Mouse (Mus musculus) adrenal gland, postnatal 36 days (tissue): ENCODE data around the gene Ankrd12. TPM values are rescaled to one million over a fixed set of nuclear protein-coding genes. Genes with fewer than 3 reads are reported as not detected.
"Not testable (repeated sequence)": the region's sequence is repeated elsewhere in the genome, so short reads cannot be mapped to it uniquely, and the experiment has no call there.

Source experiments
- DNase-seq, 2 experiments: peaks; one replicate each; pipeline ENCODE4 v3.0.0; 2021; ENCODE audit warnings: mixed read lengths in 1 of 2
- total RNA-seq, 2 experiments: library from RNA; stranded (reverse); gene quantifications; 2 replicates each; pipeline ENCODE4 v1.2.3; 2021

Ankrd12 gene
- total RNA-seq, 2 experiments from 2014 or later, result 28.9 to 29.3 TPM

- DNase-seq, result no peak
These were observed 7.6 kb upstream of the Ankrd12 start for GRCm38 (mm10) chr17:66084486-66084885.

- DNase-seq, result no peak
These were observed 555 bp upstream of the Ankrd12 start for GRCm38 (mm10) chr17:66077437-66077850.

DNA sequence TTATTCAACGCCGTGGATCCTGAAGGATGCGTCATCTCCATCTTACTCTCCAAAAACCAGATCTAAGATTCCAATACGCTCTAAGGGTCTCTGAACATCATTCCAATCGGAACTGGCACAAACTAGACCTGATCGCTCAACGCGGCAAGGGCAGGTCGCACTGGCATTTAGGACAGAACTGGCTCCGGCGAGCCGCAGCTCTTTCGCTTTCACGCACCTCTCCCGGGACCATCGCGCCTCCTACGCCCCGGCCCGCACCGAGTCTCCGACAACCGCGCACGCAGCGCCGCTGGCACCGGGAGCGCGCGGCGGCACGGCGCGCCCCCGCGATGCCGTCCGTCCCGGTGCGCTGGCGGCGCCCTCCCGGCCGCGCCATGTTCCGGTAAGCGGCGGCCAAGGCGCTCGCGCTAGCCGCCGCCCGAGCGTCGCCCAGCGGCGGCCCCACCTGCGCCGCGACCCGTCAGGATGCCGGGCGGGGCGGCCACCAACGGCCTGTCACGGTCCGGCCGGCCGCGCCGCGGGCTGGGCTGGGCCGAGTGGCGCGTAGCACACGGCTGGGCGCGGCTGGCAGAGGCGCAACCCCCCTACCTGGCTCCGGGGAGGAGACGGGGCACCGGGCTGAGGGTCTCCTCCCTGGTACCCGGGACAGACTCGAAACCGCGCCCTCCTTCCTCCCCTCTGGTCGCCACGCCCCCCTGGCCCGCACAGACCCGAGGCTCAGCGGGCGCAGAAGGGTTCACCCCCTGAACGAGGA is 538 bp downstream of the Ankrd12 start:
- DNase-seq, result peak; percentile 55 to 70

- DNase-seq, result peak in 1 of 2 experiments; percentile 9
These were observed 1.1 kb downstream of the Ankrd12 start for GRCm38 (mm10) chr17:66075827-66076173.

GRCm38 (mm10) chr17:66073971-66074370 is 2.9 kb downstream of the Ankrd12 start:
- DNase-seq, result no peak

- not testable (repeated sequence) for DNase-seq
These were observed 7.9 kb downstream of the Ankrd12 start for GRCm38 (mm10) chr17:66069036-66069435.

- DNase-seq, result no peak
These were observed 11.8 kb downstream of the Ankrd12 start for GRCm38 (mm10) chr17:66065115-66065514.

DNA sequence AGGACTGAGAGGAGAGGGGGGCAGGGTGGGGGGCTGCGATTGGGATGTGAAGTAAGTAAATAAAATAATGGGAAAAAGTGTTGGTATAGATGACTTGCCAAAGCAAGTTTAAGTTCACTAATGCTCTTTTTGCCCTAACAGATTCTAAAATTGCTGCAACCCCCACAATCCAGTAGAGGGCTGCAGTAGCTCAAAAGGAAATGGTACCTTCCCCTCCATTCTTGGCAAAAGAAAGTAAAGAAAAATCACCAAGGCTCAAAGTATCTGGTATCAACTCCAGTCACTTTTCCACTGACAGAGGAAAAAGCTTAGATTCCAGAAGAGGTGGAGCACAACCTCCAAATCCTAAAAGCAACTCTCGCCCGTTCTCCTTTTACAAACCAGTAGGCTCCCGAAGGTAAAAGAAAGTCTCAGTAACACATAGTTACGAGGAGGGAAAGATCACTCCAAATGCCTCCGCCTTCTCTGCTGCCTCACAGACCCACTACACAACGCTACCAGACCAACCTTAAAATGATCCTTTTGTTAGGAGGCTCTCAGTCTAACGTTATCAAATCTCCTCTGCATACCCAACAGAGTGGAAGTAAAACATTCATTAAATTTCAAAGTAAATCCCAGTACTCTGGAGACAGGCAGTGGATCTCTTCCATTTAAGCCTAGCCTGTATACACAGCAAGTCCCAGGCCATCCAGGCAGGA is 15.5 kb downstream of the Ankrd12 start:
- DNase-seq, result no peak

- DNase-seq, result no peak
These were observed 18.7 kb downstream of the Ankrd12 start for GRCm38 (mm10) chr17:66058160-66058559.

GRCm38 (mm10) chr17:66057145-66057544 is 19.7 kb downstream of the Ankrd12 start:
- DNase-seq, result no peak

DNA sequence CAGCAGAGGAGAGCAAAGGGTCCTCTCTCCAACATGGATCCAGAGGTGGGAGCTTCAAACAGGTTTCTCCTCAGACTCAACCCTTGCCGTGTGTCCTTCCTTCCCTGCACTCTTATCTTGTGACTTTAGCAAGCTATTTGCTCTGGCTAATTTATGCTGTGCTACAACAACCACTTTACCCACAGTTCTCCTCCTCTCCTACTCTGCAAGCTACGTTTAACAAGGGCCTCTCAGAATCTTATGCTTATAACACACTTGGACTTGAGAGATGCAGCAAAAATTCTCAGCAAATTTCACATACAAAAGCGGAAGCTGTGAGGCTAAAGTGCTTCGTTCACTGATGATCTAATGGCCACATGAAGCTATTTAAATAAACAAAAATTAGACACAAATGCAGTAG is 23.5 kb downstream of the Ankrd12 start:
- DNase-seq, result no peak

DNA sequence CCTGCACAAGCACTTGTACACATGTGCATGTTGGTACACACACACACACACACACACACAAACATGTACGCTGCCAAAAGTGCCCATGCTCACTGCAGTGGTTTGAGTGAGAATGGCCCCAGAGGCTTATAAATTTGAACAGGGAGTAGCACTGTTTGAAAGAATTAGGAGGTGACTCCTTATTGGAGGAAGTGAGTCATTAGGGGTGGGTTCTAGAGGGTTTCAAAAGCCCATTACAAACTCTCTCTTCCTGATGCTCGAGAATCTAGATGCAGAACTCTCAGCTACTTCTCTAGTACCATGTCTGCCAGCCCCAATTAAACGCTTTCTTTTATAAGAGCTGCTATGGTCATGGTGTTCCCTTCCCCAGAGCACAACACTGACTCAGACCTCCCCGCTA is 28.1 kb downstream of the Ankrd12 start:
- DNase-seq, result no peak

GRCm38 (mm10) chr17:66048199-66048598 is 28.7 kb downstream of the Ankrd12 start:
- DNase-seq, result no peak

DNA sequence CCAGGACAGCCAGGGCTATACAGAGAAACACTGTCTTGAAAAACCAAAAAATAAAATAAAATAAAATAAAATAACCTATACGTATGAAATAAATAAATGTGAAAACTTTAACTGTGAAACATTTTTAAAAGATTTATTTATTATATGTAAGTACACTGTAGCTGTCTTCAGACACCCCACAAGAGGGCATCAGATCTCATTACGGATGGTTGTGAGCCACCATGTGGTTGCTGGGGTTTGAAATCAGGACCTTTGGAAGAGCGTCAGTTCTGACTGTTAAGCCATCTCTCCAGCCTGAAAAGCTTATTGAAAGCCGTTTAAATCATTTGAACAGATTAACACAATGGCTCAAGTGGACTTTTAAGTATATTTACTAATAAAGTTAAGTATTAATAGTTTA is 33.2 kb downstream of the Ankrd12 start:
- not testable (repeated sequence) for DNase-seq

- no peak for DNase-seq
These were observed 35.9 kb downstream of the Ankrd12 start for GRCm38 (mm10) chr17:66041020-66041419.

DNA sequence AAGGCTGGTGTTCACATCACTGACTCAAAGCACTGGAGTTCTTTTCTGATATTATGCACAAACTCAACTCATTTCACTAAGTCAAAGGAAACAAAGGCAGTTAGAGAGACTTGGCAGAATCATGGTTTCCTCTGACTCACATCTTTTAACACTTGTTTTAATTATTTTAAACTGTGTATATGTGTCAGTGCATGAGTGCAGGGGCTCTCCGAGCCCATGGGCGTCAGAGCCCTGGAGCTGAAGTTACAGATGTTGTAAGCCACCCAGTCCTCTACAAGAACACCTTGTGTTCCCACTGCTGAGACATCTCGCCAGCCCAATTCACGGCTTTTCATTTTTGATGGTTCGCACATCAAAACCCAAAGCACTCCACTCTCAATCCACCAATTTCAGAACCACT is 43.6 kb downstream of the Ankrd12 start:
- no peak for DNase-seq

- DNase-seq, result no peak
These were observed 44.9 kb downstream of the Ankrd12 start for GRCm38 (mm10) chr17:66031991-66032390.

- no peak for DNase-seq
These were observed 52.7 kb downstream of the Ankrd12 start for GRCm38 (mm10) chr17:66024211-66024610.

- DNase-seq, result no peak
These were observed 65.1 kb downstream of the Ankrd12 start for GRCm38 (mm10) chr17:66011790-66012189.

GRCm38 (mm10) chr17:66007892-66008291 is 69.0 kb downstream of the Ankrd12 start:
- DNase-seq, result peak; percentile 22 to 25

DNA sequence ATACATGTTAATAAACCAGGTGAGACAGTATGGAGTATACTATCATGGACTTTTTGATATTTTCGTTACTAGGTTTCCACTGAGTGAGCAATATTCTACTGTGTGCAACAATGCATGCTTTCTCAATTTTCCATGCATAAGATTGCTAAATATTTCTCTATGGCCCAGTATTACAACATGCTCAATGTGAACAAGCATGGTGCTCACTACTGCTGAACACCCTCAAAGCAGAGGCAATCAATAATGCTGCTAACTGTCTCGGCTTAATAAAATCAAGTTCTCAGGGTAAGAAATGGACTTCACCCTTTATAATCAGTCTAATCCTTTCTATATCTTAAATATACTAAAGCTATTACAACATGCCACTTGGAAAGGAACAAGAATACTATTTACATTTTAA is 69.4 kb downstream of the Ankrd12 start:
- DNase-seq, result no peak

GRCm38 (mm10) chr17:65988151-65988820 is 88.6 kb downstream of the Ankrd12 start:
- no peak for DNase-seq

DNA sequence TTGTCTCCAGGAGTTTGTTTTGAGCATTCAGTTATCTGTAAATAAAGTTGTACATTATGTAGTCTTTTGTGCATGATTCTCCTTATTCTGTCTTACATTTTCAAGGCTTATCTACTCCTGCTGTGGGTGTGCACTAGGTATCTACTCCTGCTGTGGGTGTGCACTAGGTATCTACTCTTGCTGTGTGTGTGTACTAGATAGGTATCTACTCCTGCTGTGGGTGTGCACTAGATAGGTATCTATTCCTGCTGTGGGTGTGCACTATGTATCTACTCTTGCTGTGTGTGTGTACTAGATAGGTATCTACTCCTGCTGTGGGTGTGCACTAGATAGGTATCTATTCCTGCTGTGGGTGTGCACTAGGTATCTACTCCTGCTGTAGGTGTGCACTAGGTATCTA is 100.2 kb downstream of the Ankrd12 start:
- DNase-seq, result not testable (repeated sequence)
